Mouse (Mus musculus): Measurements from ENCODE around the gene Lrmda.

Lrmda gene

DNA sequence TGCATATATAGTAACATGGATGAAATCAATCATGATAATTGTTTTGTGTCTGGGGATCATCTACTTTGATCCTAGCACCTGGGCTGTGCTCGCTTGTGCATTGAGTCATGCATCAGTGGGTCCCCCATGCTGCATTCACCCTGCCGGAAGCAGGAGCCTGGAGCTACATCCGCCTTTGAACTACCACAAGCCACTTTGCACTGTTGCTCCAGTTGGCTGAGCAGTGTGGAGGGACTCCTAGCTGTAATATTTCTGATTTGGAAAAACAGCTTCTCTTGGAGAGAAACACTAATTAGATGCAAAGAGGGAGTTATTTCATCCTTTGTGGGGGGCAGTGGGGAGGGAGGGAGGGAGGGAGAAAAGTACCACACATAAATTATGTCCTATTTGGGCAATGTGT is 220.8 kb downstream of the Lrmda start:
- no peak for DNase-seq (ENCODE audit: low read depth, low spot score)

DNA sequence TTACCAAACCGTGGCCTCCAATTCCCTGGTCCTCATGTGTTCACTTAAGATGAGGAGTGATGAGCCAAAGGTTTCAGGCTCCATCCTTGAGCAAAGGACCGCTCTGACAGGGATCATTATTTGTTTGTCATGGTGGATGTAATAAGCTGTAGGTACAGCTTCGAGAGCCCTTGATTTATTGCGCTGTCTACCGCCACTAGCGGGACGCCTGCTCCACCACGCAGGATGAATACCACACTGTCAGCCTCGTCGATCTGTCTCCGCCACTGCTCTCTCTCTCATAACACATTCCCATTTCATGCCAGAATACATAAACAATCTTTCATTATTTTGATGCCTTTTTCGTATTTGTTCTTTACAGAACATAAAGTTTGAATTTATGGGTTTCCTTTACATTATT is 235.9 kb downstream of the Lrmda start:
- DNase-seq (ENCODE audit: low read depth, low spot score): no peak

DNA sequence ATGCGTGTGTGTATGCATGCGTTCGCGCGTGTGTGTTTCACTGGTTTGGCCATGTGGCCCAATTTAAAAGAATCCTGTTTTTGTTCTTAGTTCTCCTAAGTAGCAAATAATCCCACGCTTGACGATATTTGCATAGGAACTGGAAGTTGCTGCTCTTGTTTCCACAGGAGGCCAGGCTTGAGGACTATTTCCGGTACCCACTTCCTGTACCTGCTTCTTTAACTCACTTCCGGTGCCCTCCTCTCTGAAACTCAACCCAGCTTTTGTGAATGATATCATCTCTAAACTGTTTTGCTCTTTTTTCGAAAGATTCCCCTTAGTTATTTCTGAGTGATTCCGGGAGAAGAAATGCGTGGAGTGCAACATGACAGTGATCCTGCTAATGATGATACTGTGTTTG is 236.8 kb downstream of the Lrmda start:
- no peak for DNase-seq (ENCODE audit: low read depth, low spot score)

DNA sequence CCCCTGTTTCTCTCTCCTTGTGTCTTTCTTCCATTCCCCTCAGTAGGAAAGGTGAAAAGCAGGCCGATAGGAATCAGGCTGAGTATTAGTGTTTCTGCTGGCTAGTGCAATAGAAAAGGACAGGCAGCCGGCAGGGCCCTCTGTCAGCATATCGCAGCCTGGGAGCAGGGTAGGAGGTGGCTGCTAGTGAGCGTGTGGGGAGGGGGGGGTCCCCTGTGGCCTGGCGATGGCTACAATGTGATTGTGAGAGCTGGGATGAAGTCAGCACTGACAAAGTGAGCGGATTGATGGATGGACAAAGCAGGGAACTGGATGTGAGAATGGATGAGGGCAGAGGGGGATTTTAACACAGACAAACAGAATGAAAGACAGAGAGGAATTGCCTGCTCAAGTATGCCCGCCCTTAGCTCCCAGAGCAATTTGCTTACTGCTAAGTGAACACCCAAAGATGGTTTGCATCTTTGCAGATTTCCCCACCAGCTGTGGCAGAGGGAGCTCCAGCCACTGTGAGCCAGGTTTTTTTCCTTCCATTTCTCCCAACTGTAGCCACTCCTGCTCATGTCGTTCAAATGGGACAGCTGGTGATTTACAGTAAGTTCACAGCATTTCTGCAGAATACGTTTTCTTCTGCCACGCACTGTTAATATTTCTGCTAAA is 240.0 kb downstream of the Lrmda start:
- DNase-seq (ENCODE audit: low read depth, low spot score): no peak

DNA sequence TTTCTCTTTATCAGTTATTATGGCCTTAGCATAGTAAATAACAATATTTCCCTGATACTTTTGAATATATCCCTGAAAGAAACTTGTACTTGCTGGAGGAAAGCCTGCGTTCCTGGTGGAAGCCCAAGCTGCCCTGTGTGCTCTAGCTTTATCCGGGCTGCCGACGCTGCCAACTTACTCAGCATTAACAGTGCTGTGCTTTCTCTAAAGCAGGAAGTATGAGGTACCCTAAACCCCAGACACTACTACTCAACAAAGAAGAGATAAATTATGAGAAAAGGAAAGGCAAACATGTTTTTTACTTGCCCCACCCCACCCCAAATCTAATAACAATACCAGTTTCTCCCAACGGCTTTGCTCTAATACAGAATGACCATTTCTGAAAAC is 240.5 kb downstream of the Lrmda start:
- no peak for DNase-seq (ENCODE audit: low read depth, low spot score)

DNA sequence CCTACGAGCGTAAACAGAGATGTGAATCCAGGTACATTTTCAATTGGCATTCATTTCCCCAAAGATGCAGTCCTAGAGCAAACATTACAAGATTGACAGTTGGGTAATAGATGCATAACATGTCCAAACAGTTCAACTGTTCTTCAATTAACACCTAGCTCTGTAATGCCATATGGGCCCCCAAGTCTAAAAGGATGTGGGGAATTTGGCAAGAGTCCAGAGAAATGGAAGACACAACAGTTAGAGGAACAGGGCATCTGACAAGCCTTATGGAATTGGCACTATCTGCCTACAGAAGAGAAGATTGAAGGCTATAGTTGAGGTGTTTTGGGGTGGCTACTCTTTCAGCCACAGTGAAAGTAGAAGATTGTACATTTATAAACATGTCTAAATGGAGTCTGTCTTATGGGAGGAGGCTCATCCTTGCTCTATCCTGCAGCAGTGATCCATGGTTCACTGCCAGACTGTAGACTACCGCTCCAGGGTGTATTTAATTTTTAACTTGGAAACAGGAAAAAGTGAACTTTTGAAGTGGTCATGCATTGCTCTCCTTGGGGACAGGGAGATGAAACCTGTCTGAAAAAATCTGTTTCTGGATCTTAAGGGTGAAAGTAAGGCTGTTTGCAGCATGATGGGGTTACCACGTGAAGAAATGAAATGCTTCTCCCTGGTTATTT is 245.9 kb downstream of the Lrmda start:
- DNase-seq (ENCODE audit: low read depth, low spot score): no peak

DNA sequence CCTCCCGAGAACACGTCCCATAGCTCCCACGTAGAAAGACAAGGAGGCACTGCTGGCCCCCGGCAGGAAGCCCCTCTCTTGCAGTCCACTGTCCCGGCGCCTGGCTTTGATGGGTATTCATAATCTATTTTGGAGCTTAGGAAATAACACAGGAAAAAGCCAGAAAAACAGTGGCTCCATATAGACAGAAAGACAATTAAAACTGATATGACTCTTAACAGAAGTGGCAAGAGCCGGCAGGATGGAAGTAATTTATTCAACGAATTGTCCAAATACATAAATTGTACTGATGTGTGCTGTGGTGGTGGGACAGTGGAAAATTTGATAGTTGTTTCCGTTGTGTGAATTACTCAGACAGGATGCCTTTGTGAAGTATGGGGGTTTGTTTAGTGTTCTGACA is 250.3 kb downstream of the Lrmda start:
- DNase-seq (ENCODE audit: low read depth, low spot score): no peak

DNA sequence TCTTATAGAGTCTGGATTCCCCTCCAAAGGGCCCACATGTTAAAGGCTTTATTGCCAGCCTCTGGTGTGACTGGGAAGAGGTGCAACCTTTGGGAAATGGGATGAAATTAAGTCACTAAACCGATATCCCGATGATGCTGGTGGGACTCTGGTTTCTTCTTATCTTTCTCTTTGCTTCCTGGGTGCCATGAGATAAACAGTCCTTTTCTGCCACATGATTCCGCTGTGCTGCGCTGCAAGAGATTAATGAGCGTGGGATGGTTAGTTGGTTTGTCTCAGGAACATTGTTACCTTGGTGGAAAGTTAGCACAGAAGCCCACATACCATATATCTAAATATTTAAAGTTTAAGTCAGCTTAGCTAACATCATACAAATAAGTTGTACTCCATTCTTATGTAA is 258.5 kb downstream of the Lrmda start:
- DNase-seq (ENCODE audit: low read depth, low spot score): no peak

DNA sequence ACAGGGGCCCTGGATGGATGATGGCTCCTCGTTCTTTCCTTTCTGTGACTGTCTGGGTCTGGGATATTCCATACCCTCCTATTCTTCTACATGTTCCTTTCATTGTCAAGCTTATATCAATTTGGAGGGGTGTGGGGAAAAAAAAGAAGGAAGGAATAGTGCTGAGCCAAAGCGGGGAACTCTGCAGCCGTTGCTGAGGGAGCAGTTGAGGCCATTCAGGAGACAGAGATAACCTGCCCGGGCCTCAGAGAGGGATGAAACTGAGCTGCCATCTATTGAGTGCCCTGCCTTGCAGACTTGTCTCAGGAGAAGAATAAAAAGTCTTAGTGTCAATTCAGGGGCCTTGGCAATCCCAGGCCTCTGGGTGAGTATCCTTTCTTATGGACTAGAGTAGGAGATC is 260.1 kb downstream of the Lrmda start:
- no peak for DNase-seq (ENCODE audit: low read depth, low spot score)

DNA sequence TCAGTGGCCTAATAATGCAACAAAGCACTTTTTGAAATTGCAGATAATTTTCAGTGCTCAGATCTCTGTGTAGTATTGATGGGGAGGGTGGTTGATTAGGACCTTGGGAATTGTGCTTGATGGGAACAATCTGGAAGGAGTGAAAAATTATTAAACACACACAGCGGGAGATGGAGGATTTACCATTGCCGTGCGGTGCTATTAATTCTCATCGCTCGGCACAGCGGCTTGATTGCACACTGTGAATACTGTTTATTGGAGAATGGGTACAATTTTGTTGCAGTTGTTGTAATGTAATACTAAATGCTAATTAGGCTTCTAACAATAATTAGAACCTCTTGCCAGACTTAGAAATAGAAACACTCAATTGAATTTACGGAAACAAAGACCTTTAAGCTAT is 262.1 kb downstream of the Lrmda start:
- no peak for DNase-seq (ENCODE audit: low read depth, low spot score)

DNA sequence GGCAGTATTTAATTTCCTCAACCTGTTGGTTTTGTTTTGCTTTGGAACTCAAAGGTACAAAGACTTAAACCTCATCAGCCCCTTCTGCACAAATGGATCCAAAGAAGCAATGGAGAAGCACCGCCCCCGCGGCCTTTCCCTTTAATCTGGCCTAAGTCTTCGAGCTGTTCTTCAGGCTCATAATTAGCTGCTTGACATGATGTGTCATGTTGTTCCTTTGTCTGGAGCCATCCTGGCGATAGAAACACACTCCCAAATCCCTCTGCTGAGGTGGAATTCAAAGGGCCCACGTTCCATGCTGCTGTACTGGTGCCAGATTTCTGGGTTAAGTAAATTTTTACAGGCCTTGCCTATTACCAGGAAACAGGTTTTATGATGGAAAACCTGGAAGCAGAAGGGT is 263.3 kb downstream of the Lrmda start:
- DNase-seq (ENCODE audit: low read depth, low spot score): no peak

DNA sequence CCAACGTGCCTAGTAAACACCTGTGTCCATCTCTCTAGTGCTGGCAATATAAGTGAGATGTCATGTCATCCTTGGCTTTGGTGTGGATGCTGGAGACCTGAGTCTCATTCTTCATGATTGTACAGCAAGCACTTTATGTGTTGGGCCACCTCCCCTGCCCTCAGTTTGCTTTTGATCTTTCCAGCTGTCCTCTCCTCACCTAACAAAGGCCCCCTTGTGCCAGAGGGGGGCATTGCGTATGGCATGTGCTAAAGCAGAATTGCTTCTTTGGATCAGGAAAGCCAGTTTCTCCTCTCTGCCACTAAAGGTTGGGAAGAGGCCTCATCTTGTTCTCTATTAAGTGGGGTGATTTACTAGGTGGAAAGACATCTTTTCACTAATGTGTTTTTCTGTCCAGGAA is 264.2 kb downstream of the Lrmda start:
- DNase-seq (ENCODE audit: low read depth, low spot score): peak; percentile 29

DNA sequence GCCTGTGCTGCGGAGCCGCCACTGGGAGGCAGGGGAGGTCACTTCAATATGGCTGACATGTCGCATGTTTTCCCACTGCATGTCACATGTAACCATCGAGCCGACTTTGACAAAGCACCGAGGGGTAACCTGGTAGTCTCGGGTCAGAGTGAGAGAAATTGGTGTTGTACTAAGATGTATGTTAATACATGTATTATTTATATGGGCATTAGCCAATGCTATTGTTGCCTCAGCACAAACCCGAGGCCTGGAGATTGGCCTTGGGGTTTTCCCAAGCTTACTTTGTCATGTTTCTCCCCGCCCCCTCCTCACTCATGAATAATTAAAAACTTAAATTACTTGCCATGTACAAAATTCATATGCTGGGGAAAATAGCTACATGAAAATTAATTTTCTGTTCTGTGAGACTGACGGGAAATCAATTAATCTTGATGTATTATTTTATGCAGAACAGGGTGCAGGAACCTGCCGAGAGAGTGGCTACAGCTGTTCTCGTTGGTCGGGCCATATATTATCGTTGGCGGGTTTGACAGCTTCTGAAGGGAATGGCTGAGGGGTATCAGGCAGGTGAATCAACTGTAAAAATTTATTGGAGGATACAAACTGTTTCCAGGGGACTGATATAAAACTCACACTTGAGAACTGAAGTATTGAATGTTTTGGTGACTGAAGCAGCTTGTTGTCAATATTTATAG is 265.5 kb downstream of the Lrmda start:
- no peak for DNase-seq (ENCODE audit: low read depth, low spot score)

DNA sequence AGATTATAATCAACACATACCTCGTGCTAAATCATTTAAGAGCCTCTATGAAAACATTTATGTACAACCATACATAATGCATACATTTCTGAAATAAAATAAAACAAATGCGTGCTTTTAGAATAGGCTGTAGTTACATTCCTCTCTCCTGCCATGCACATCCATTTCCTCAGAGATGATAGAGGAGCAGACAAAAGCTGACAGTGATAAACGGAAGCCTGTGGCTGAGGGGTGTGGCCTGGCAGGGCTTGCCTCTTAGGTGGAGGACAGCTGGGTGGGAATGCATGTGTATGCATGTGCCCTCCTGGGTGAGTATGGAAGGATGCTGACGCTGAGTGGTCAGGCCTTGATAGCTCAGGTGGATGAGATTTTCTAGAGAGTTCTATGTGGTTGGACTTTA is 266.3 kb downstream of the Lrmda start:
- no peak for DNase-seq (ENCODE audit: low read depth, low spot score)

DNA sequence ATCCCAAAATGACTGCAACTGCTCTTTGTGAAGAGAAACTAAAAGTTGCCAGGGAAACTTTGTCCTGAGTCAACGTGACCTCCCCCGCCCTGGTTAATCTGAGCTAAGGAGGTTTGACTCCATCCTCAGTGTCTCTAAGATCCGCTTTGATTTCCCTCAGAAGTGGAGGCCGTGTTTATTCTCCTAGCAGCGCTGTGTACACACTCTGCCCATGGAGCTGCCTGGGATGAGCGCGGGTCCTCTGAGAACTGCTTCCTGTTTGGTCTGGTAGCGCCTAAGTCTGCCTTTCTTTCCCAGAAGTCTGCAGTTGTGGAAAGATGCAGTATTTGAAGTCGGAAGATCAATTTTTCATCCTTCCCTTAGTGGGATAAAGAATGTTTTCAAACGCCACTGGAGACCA is 268.7 kb downstream of the Lrmda start:
- DNase-seq (ENCODE audit: low read depth, low spot score): no peak

DNA sequence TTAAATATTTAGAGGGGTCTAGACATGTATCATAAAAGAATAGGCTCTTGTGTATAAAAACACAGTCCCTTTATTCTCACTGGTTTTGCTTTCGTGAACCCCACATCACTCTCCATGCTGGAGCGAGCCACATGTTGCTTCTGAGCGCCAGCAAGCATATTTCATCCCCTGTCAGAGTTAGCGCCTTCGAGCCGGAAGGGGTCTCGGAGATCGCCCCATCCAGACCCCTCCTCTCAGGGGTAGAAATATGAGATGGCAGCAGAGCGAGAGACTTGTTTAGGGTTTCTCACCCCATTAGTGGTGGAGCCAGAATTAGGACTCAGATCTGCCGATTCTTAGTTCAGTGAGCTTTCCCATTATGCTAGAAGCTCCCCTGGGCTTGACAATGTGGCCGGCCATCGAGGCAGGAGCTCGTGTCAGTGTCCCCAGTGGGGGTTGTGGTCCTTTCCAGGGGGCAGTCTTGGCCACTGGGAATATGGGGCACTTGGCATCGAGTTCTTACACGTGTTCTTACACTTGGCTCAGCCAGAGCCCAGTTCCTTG is 269.9 kb downstream of the Lrmda start:
- DNase-seq (ENCODE audit: low read depth, low spot score): no peak

DNA sequence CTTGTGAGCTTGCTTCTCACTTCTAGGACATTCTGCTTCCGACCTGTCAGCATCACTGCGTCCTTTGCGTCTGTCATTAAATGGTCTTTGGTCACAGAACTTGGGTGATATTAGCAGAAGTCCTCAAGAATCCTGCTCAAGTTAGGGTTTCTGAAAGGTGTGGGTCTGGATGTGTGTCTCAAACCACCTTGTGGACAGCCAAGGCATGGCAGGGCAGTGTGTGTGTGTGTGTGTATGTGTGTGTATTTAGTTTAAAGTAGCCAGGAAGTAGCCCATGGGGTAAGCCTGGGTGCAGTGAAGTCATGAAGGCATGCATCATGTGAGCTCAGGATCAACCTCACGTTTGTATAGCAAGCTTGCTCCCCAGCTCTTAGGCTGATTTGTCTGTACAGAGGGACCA is 274.9 kb downstream of the Lrmda start:
- DNase-seq (ENCODE audit: low read depth, low spot score): peak; percentile 7

DNA sequence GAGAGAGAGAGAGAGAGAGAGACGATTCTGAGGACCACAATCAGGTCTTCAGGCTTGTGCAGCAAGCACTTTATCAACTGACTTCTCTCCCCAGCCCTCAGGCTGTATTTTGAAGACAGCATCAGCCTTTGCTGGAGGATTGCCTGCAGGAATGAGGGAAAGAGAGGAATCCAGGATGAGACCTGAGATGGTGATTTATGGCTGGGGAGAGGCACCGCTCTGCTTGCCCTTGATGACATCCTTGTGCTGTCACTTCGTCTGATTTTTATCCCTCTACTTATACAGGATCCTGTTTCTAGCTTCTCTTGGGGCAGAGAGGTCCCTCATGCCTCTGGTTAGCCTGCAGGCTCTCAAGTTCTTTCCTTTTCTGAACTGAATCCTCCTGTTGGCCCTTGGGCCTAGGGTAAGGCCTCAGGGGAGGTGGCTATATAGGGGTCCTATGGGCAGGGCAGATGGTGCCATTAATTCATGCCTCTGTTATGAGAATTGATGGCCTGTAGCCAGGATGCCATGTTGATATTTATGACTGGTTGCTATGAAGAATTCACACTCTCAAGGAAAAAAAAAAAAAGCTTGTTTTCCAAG is 277.2 kb downstream of the Lrmda start:
- no peak for DNase-seq (ENCODE audit: low read depth, low spot score)

DNA sequence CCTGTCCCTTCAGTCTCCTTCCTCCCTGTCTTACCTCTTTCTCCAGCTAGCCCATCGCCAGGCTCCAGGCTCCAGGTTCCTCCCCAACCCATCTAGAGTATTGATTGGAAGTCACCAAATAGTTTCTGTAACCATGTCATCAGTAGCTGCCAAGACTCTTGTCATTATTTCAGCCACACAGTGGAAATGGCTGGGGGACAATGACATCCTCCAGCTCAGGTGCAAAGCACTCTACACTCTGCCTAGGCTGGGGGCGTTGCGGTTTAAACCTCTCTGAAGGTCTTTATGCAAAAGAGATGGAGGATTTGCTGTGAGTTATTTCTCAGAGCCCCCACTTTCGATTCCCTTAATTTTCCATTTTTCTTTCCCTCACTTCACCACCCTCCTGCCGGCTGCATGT is 287.2 kb downstream of the Lrmda start:
- DNase-seq (ENCODE audit: low read depth, low spot score): no peak

DNA sequence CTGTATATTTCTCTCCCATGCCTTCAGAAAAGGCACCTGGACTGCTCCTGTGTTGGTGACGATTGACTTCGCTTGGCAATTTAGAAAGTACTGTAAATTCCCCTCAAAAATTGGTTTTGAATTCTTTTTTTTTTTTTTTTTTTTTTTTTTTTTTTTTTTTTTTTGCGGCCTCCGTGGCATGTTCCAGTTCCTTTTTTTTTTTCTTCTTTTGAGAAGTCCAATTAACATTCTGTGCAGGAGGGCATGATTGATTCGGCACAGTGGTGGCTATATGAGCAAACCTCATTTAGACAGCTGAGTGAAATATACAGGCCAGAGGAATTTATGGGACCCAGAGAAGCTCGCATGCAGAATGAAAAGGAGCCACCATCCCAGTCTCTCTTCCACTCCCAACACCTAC is 288.5 kb downstream of the Lrmda start:
- no peak for DNase-seq (ENCODE audit: low read depth, low spot score)

DNA sequence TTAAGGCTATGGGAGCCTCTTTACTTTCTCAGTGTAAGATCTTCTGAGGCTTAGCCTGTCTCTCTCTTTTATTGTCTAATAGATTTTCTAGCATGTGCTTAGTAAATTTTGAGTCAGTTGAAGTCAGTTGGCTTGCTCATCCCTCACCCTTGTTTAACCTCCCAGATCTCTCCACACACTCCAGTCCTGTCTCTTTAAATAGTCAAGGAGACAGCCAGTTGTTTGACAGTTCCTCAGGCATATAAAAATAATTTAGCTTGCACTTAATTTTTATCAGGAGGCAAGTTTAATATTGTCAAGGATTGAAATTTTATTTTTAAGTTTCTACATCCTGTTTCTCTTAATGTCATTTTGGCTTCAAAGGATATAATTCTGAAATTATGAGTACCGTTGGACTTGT is 303.5 kb downstream of the Lrmda start:
- no peak for DNase-seq (ENCODE audit: low read depth, low spot score)

DNA sequence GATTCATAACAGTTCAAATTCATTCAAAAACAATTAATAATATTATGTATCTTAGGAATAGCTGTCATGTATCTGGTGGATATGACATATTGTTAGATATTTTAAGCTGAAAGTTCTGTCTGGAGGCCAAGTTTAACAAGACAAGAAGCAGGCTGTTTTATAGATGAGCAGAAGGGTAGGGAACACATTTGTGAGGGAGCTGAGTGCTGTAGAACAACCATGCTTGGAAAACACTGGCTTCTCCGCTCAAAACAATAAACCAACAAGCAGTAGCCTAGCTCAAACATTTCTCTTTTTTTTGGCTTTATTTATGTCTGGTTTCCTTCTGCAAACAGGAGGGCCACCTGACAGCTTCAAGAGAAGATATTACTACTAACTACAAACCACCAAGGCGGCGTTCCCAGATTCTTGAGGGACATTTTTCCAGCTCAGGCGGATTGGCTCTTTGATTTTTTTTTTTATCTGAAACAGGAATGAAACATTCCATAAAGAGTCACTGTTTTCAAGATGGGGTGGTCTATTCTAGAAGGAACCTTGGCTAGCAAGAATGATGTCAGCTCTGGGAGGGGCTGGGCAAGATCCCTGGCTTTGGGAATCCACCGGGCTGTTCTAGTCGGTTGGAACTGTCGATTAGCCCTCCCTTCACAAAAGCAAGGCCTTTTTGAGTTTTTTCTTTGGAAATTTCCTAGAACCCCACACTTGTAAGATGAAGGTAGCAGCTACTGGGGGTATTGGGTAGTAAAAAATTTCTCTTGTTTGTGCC is 304.2 kb downstream of the Lrmda start:
- DNase-seq (ENCODE audit: low read depth, low spot score): no peak
